Mouse (Mus musculus) liver, postnatal 0 days (tissue): ENCODE data around the gene Ethe1. TPM values are rescaled to one million over a fixed set of nuclear protein-coding genes. Genes with fewer than 3 reads are reported as not detected.

ENCODE experiments used
- ATAC-seq: fragments of 200-750 bp; cut with Nextera tagmentation; 2 replicates; pipeline ENCODE4 v1.8.0; 2017; ENCODE audit warnings: mild to moderate bottlenecking, moderate library complexity
- DNase-seq: peaks from one replicate; pipeline ENCODE4 v3.0.0-alpha.2; 2016
- H3K27ac ChIP-seq: fragments of 300-500 bp; sonication (generic); 2 replicates; pipeline ENCODE4 v1.5.1; 2014; ENCODE audit warnings: antibody characterized with exemption, moderate library complexity, mild to moderate bottlenecking, low read depth
- H3K27me3 ChIP-seq: fragments of 300-500 bp; sonication (generic); 2 replicates; pipeline ENCODE4 v1.6.1; 2014; ENCODE audit warnings: low read length, control low read depth, mixed read lengths; ENCODE audit not compliant: insufficient read depth
- H3K36me3 ChIP-seq: fragments of 300-500 bp; sonication (generic); replicated peaks from 2 replicates; pipeline ENCODE4 v1.6.1; 2014; ENCODE audit warnings: mild to moderate bottlenecking, control low read depth, low read length, moderate library complexity, mixed read lengths; ENCODE audit not compliant: insufficient read depth
- H3K4me1 ChIP-seq: fragments of 300-500 bp; sonication (generic); 2 replicates; pipeline ENCODE4 v1.6.1; 2014; ENCODE audit warnings: antibody characterized with exemption, mild to moderate bottlenecking, control low read depth; ENCODE audit not compliant: insufficient read depth
- H3K4me2 ChIP-seq: fragments of 300-500 bp; sonication (generic); 2 replicates; pipeline ENCODE4 v1.6.1; 2014; ENCODE audit warnings: low read depth, mild to moderate bottlenecking, low read length, moderate library complexity, mixed read lengths
- H3K4me3 ChIP-seq: fragments of 300-500 bp; sonication (generic); 2 replicates; pipeline ENCODE4 v1.5.1; 2014; ENCODE audit warnings: low read depth, low read length
- H3K9ac ChIP-seq: fragments of 300-500 bp; sonication (generic); replicated peaks from 2 replicates; pipeline ENCODE4 v1.6.1; 2014; ENCODE audit warnings: mild to moderate bottlenecking, moderate library complexity
- H3K9me3 ChIP-seq: fragments of 300-500 bp; sonication (generic); 2 replicates; pipeline ENCODE4 v1.6.1; 2016; ENCODE audit warnings: mild to moderate bottlenecking, control low read depth, low read length, mixed read lengths
- CTCF ChIP-seq: sonication (generic); IDR thresholded peaks from 2 replicates; pipeline ENCODE4 v1.5.1; 2016; ENCODE audit warnings: antibody characterized with exemption, low read depth
- EP300 ChIP-seq: IDR thresholded peaks from 2 replicates; pipeline ENCODE4 v1.6.1; 2016; ENCODE audit warnings: antibody characterized with exemption, low read depth, mild to moderate bottlenecking
- WGBS: fragments of 180-500 bp; shearing (Covaris S2); extraction: QIAGEN DNeasy Blood & Tissue Kit; methylation state at CpG from one replicate; pipeline ENCODE4 v1.1.7; 2014; ENCODE audit not compliant: insufficient replicate concordance; 5-methylcytosine and 5-hydroxymethylcytosine counted together
- polyA plus RNA-seq: library from polyadenylated mRNA; unstranded; fragments of >200 nt; fragmentation: Nextera tagmentation; extraction: Ambion mirVana; gene quantifications from 2 replicates; pipeline ENCODE4 v1.2.1, GENCODE M21; 2015

Ethe1 gene
- polyA plus RNA-seq, result 39.7 and 40.9 TPM in 2 replicates

DNA sequence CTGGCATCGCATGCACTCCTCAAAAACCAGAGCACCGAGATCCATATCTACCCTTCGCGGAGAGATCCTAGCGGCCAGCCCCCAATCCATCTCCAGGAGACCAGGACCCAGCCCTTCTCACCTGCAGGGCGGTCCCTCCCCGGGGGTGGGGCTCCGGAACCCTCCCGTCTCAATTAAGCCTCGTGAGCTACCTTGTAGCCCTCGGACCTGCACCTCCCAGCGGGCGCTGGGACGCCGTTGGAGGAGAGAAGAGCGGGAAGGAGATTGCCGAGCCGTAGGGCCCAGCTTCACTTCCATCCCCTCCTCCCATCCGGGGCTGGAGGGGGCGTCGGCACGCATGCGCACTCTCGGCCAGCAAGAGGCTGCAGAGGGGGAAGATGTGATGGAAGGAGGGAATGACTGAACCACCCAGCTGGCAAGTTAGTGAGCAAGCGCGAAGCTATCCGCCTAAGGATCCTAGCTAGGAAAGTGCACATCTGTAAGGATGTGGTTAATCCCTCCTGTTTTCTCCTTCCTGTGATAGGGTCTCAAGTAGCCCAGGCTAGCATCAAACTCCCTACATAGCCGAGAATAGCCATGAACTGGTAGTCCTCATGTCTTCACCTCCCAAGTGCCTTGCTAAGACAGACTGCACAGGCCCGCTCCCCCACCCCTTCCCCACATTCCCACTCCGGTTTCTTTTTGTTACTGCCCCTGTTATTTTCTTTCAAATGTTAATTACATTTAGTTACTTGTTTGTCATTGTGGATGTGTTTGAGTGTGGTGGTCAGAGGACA, at the start of gene Ethe1, which contains the start of gene Zfp575:
Ethe1 (plus strand) TSS at position 214 of the 776 bp plus-strand sequence.
Zfp575 (minus strand) TSS at position 312 of the 776 bp plus-strand sequence.
- no peak for TF ChIP-seq CTCF
- TF ChIP-seq EP300, result no peak
- Histone ChIP-seq H3K4me1 (peaks cover 17% of the 10 kb centered on the region), H3K4me3 (peak within 1 kb of the TSS; percentile 31), H3K9ac (peak within 1 kb of the TSS; percentile 41; the same call in 1 of the 2 replicates), H3K9me3 (no peaks in the 10 kb centered on the region), H3K27ac (no peak within 1 kb of the TSS), H3K36me3 (no peaks in the 10 kb centered on the region), H3K4me2 (peak within 1 kb of the TSS; percentile 68), H3K27me3 (peaks cover 17% of the 10 kb centered on the region)
- 10% methylated on average over 30 of the region's 30 CpGs for WGBS
- ATAC-seq (peak; percentile 28; the same call in 1 of the 2 replicates), DNase-seq (peak; percentile 42)

DNA sequence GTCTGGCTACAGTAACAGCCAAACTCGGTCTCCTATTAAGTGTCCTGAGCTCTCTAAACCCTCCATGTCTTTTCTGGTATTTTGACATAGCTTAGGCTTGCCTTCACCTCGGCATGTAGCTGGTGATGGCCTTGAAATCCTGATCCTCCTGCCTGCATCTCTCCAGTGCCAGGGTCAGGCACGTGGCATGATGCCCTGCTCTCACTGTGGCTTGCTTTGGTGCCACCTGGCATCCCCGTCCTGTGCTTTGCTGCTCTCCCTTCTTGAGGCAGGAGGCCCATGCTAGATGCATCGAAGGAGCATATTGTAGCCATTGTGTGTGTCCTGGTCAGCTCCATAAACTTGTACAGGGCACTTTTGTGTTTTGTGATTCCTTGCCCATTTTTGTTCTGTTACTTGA, 49.8 kb upstream of the Ethe1 start:
- DNase-seq (no peak), ATAC-seq (no peak)
- Histone ChIP-seq H3K9ac (no peak overlapping the region; the same call in 1 of the 2 replicates), H3K36me3 (peaks cover 24% of the 10 kb centered on the region), H3K27me3 (no peaks in the 10 kb centered on the region), H3K4me2 (no peak overlapping the region), H3K9me3 (no peaks in the 10 kb centered on the region), H3K4me1 (peaks cover 5% of the 10 kb centered on the region; the same call in 1 of the 2 replicates), H3K4me3 (no peak overlapping the region), H3K27ac (no peak overlapping the region)
- no peak for TF ChIP-seq EP300
- no peak for TF ChIP-seq CTCF
- 64% methylated on average over 5 of the region's 5 CpGs for WGBS

DNA sequence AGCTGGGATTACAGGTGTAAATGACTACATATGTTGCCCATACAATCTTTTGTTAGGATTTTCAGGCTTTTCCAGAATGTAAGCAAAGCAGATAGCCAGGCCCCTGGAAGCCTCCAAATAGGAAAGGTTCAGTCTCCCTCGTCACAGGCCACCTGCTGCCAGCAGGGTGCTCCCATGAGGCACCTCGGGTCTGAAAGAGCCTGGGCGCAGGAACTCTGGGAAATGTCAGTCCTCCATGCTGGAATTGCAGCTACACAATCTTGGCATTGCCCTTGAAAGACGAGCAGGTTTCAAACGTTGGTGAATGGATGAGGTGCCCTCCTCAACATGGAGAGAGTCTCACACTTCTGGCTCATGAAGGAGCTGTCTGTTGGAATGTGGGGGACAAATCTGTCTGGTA, 49.2 kb upstream of the Ethe1 start:
- 37% methylated on average over 5 of the region's 5 CpGs for WGBS
- H3K4me1 ChIP-seq, result peaks cover 5% of the 10 kb centered on the region; the same call in 1 of the 2 replicates
- H3K9ac ChIP-seq, result no peak overlapping the region
- no peak overlapping the region for H3K4me2 ChIP-seq
- no peak for DNase-seq
- no peak overlapping the region for H3K4me3 ChIP-seq
- no peaks in the 10 kb centered on the region for H3K27me3 ChIP-seq
- no peak for ATAC-seq
- no peaks in the 10 kb centered on the region for H3K9me3 ChIP-seq
- TF ChIP-seq CTCF, result 0 out of 2 replicates have a peak, but pooled peaks have one; percentile 4
- TF ChIP-seq EP300, result no peak
- no peak overlapping the region for H3K27ac ChIP-seq
- H3K36me3 ChIP-seq, result peaks cover 22% of the 10 kb centered on the region

DNA sequence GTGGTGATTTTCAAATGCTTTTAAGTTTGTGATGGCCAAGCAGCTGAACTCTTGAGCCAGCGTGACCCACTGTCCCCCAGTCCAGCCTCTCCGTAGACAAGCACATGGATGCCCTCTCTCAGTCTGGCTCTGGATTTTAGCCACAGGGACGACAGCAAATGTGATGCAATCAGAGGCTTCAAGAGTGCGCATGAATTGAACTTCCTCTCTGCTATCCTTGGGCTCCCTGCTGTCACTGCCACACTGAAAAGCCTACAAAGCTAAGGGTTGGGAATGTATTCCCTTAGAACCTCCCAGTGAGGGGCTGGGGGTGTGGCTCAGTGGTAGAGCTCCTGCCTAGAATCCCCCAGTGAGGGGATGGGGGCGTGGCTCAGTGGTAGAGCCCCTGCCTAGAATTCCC, 48.6 kb upstream of the Ethe1 start:
- TF ChIP-seq EP300 (no peak), CTCF (no peak)
- ATAC-seq (no peak; the same call in 1 of the 2 replicates), DNase-seq (no peak)
- Histone ChIP-seq H3K36me3 (peaks cover 17% of the 10 kb centered on the region), H3K4me1 (peaks cover 5% of the 10 kb centered on the region; the same call in 1 of the 2 replicates), H3K4me3 (no peak overlapping the region), H3K27me3 (no peaks in the 10 kb centered on the region), H3K27ac (no peak overlapping the region), H3K9me3 (no peaks in the 10 kb centered on the region), H3K9ac (no peak overlapping the region), H3K4me2 (no peak overlapping the region)
- WGBS, result 46% methylated on average over 5 of the region's 5 CpGs

DNA sequence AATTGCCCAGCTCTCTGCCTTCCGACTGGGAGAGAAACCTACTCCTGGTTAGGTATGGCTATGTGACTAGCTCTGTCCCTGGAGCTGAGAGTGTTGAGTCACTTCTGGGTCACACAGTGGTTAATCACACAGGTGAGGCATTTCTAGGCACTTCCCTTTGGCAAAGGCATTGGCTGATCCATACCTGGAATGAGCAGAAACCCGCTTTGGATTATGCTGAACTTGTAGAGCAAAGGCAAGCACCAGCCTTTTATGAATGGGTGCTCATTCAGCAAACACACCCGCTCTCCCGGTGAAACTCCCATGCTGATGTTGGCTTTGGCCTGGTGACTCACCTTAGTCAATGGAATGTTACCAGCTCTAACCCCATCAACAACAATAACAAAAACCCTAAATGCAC, 47.7 kb upstream of the Ethe1 start:
- Histone ChIP-seq H3K36me3 (peaks cover 7% of the 10 kb centered on the region; the same call in 1 of the 2 replicates), H3K27ac (no peak overlapping the region), H3K4me3 (no peak overlapping the region), H3K4me1 (peaks cover 5% of the 10 kb centered on the region; the same call in 1 of the 2 replicates), H3K9me3 (0 out of 2 replicates have a peak, but pooled peaks cover 3% of the 10 kb centered on the region), H3K4me2 (no peak overlapping the region), H3K27me3 (no peaks in the 10 kb centered on the region), H3K9ac (no peak overlapping the region)
- DNase-seq (no peak), ATAC-seq (no peak)
- 82% methylated on average over 4 of the region's 4 CpGs for WGBS
- TF ChIP-seq CTCF (no peak), EP300 (no peak)

DNA sequence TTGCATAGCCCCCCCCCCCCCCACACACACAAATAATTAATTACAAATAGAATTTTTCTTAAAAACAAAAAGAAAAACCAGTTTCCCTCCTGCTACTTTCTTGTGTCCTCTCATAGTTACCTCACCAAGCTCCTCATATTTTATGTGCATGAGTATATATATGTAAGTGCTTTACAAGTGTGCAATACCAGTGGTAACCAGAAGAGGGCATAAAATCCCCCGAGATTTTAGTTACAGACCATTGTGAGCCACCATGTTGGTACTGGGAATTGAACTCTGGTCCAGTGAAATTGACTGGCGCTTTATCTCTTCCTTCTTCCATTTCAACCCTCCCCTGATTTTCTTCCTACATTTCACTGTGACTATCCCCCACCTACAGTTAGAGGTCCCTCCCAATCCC, 42.8 kb upstream of the Ethe1 start:
- Histone ChIP-seq H3K9ac (no peak overlapping the region), H3K36me3 (0 out of 2 replicates have a peak, but pooled peaks cover 2% of the 10 kb centered on the region), H3K27ac (no peak overlapping the region), H3K4me2 (no peak overlapping the region), H3K4me3 (no peak overlapping the region), H3K4me1 (peaks cover 13% of the 10 kb centered on the region), H3K27me3 (no peaks in the 10 kb centered on the region), H3K9me3 (0 out of 2 replicates have a peak, but pooled peaks cover 3% of the 10 kb centered on the region)
- DNase-seq (no peak), ATAC-seq (no peak)
- 66% methylated on average over 2 of the region's 2 CpGs for WGBS
- peak; percentile 47 for TF ChIP-seq CTCF
- TF ChIP-seq EP300, result no peak
